Mouse (Mus musculus): ENCODE data around the gene Foxp2. TPM values are rescaled to one million over a fixed set of nuclear protein-coding genes. Genes with fewer than 3 reads are reported as not detected.
A peak's percentile ranks its signal among the peaks of the same experiment; 100 is the strongest.

The Foxp2 gene
- total and polyA plus RNA-seq, 2 experiments from 2014 or later = 2.5 to 7.6 TPM

DNA sequence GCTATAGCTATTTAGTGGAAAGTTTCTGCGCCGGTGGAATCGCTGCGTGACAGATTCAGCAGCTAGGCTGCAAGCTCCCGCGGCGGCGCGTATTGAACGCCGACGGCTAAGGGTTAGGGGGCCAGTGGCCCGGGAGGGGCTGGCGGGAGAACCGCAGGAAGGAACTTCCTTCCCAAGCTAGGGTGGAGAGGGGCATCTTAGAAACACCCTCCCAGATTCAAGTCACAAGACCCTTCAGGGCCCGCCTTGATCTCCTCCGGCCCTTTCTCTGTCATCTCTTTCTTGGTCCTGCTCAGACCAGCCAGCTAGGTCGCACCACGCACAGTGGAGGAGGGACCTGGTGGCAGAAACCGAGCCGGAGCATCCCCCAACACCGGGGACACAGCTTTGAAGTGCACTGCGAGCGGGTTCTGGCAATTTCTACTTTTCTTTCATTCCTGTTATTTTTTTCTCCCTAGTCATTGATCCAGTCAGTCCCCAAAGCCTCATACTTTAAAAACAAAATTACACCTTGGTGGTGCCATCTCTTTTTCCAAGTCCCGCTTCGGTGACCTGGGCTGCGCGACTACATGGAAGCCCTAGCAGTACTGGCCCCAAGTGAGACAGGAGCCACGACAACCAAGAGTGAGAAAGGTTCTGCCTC is 1.1 kb upstream of the Foxp2 start:
- H3K9me3 ChIP-seq (replicated peaks; ENCODE audit: control insufficient read depth, low read length) = no peaks in the 10 kb centered on the region
- under 1% methylated on average over 29 of the region's 29 CpGs for WGBS

DNA sequence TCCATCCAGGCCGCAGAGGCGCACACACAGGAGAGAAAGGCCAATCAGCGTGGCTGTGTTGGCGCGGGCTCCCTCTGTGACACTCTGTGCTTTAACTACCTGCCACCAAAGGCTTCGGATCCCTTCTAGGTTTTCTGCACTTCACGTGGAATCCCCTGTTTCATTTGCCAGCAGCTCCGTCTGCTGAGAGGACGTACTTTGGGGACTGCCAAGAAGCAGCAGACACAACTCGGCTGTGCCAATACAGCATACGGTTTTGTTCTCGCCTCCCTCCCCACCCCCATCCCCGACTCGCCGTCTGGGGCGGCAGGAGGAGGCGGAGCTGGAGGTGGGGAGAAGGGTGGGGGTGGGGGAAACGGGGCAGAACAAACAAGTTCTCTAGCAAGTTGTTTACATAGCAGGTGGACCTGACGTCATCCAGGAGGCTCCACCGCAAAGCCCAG is 549 bp upstream of the Foxp2 start:
- ATAC-seq (ENCODE audit: insufficient read depth, low read depth) = peak; percentile 72
- peak overlapping the region; percentile 89 for H3K4me2 ChIP-seq (ENCODE audit: low read depth, low read length)
- 0% methylated on average over 20 of the region's 20 CpGs for WGBS
- H3K9ac ChIP-seq (replicated peaks; ENCODE audit: low read depth, low read length) = peak overlapping the region; percentile 59
- peaks cover 16% of the 10 kb centered on the region; the same call in 1 of the 2 replicates for H3K27me3 ChIP-seq (ENCODE audit: control insufficient read depth, insufficient read depth, low read length)
- H3K4me3 ChIP-seq (ENCODE audit: low read depth, low read length) = peak overlapping the region; percentile 65
- DNase-seq (ENCODE audit: low spot score) = peak; percentile 63
- no peaks in the 10 kb centered on the region for H3K36me3 ChIP-seq (replicated peaks; ENCODE audit: control insufficient read depth, insufficient read depth, low read length)
- H3K4me1 ChIP-seq (ENCODE audit: control insufficient read depth, insufficient read depth) = no peaks in the 10 kb centered on the region
- TF ChIP-seq EP300 (IDR thresholded peaks at IDR 0.05; ENCODE audit: low read depth) = no peak
- TF ChIP-seq CTCF (IDR thresholded peaks at IDR 0.05; ENCODE audit: low read depth) = no peak
- no peaks in the 10 kb centered on the region for H3K9me3 ChIP-seq (replicated peaks; ENCODE audit: control insufficient read depth, low read length)
- peak overlapping the region; percentile 57 for H3K27ac ChIP-seq (ENCODE audit: low read depth)

More for the DNA sequence above, 1.1 kb upstream of the Foxp2 start:
- ATAC-seq (ENCODE audit: insufficient read depth, low read depth) (peak; percentile 27; the same call in 1 of the 2 replicates), DNase-seq (ENCODE audit: low spot score) (no peak)
- Histone ChIP-seq H3K4me2 (ENCODE audit: low read depth, low read length) (peak overlapping the region; percentile 89), H3K27me3 (ENCODE audit: control insufficient read depth, insufficient read depth, low read length) (peaks cover 16% of the 10 kb centered on the region; the same call in 1 of the 2 replicates), H3K4me3 (ENCODE audit: low read depth, low read length) (peak overlapping the region; percentile 65), H3K4me1 (ENCODE audit: control insufficient read depth, insufficient read depth) (no peaks in the 10 kb centered on the region), H3K9ac (replicated peaks; ENCODE audit: low read depth, low read length) (peak overlapping the region; percentile 59; the same call in 1 of the 2 replicates), H3K27ac (ENCODE audit: low read depth) (peak overlapping the region; percentile 57), H3K36me3 (replicated peaks; ENCODE audit: control insufficient read depth, insufficient read depth, low read length) (no peaks in the 10 kb centered on the region)
- TF ChIP-seq CTCF (IDR thresholded peaks at IDR 0.05; ENCODE audit: low read depth) (no peak), EP300 (IDR thresholded peaks at IDR 0.05; ENCODE audit: low read depth) (no peak)

DNA sequence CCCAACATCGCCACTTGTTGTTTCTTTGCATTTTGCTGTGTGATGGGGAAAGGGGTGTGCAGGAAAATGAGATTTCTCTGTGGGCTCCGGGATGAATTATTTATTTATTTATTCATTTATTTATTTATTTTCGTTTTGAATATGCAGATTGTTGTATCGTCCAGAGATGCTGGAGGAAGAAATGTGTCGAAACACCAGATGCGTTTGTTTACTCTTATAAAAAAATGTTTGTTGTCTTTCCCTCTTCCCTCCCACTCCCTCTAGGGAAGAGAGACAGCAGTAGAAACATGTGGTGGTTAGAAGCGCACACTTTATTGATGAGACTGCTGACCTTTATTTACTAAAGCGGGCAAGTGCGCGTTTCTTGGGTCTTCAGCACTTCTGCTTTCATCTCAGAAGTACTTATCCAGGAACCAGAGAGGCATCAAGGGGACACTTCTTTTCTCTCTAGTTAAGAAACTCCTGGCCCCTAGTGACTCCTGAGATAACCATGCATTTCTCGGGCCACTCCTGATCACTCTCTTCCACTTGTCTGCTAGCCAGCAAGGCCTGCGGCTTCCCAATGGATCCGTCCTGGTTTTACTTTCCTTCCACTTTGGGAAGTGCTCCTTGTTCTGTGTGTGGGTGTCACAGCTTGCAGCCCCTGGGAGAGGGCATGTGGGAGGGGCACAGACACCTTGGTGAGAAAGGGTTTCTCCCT is 972 bp downstream of the Foxp2 start:
- no peak for ATAC-seq (ENCODE audit: insufficient read depth, low read depth)

DNA sequence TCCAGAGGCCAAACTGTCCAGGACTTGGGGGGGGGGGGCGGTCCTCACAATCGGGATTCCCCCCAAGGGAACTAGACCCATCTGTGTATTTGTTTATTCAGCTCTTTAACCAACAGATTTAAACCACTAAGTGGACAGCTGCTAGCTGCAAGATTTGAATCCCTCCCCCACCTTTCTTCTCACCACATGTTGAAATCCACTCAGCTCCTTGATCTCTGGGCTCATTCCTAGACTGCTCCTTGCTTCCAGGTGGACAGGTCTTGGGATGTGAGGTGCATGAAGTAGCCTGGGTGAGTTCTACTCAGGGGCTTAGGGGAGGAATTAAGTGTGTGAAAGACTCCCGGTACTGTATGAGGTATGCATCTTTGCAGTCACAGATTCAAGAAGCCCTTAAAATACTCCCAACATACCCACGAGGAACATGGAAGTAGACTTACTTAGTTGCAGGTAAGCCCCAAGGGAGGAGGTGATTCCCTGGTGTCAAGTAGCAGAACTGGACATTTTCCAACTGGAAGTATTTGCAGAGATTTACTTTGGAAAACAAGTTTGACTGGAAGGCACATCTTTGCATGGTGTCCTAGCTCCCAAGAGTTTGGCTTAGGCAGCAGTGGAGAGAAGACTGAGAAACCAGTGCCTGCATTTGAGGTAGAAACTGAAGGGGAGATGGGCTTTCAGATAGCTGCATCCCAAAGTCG is 2.3 kb downstream of the Foxp2 start:
- no peak overlapping the region for H3K9ac ChIP-seq (replicated peaks; ENCODE audit: low read depth, low read length)
- no peak overlapping the region for H3K4me3 ChIP-seq (ENCODE audit: low read depth, low read length)
- ATAC-seq (ENCODE audit: insufficient read depth, low read depth) = no peak
- no peaks in the 10 kb centered on the region for H3K4me1 ChIP-seq (ENCODE audit: control insufficient read depth, insufficient read depth)
- DNase-seq (ENCODE audit: low spot score) = no peak
- 38% methylated on average over 5 of the region's 5 CpGs for WGBS
- no peak overlapping the region for H3K4me2 ChIP-seq (ENCODE audit: low read depth, low read length)
- H3K9me3 ChIP-seq (replicated peaks; ENCODE audit: control insufficient read depth, low read length) = no peaks in the 10 kb centered on the region
- no peaks in the 10 kb centered on the region for H3K36me3 ChIP-seq (replicated peaks; ENCODE audit: control insufficient read depth, insufficient read depth, low read length)
- no peak for TF ChIP-seq EP300 (IDR thresholded peaks at IDR 0.05; ENCODE audit: low read depth)
- H3K27ac ChIP-seq (ENCODE audit: low read depth) = no peak overlapping the region
- H3K27me3 ChIP-seq (ENCODE audit: control insufficient read depth, insufficient read depth, low read length) = peaks cover 11% of the 10 kb centered on the region; the same call in 1 of the 2 replicates

More for the DNA sequence above, 972 bp downstream of the Foxp2 start:
- Histone ChIP-seq H3K27ac (ENCODE audit: low read depth) (0 out of 2 replicates have a peak overlapping the region, but pooled peaks have one; percentile 22), H3K4me3 (ENCODE audit: low read depth, low read length) (peak overlapping the region; percentile 65), H3K4me2 (ENCODE audit: low read depth, low read length) (peak overlapping the region; percentile 89), H3K9me3 (replicated peaks; ENCODE audit: control insufficient read depth, low read length) (no peaks in the 10 kb centered on the region), H3K27me3 (ENCODE audit: control insufficient read depth, insufficient read depth, low read length) (peaks cover 16% of the 10 kb centered on the region; the same call in 1 of the 2 replicates), H3K36me3 (replicated peaks; ENCODE audit: control insufficient read depth, insufficient read depth, low read length) (no peaks in the 10 kb centered on the region), H3K4me1 (ENCODE audit: control insufficient read depth, insufficient read depth) (no peaks in the 10 kb centered on the region), H3K9ac (replicated peaks; ENCODE audit: low read depth, low read length) (peak overlapping the region; percentile 59)
- DNase-seq (ENCODE audit: low spot score) = no peak
- 13% methylated on average over 13 of the region's 13 CpGs for WGBS
- TF ChIP-seq CTCF (IDR thresholded peaks at IDR 0.05; ENCODE audit: low read depth) (no peak), EP300 (IDR thresholded peaks at IDR 0.05; ENCODE audit: low read depth) (no peak)

DNA sequence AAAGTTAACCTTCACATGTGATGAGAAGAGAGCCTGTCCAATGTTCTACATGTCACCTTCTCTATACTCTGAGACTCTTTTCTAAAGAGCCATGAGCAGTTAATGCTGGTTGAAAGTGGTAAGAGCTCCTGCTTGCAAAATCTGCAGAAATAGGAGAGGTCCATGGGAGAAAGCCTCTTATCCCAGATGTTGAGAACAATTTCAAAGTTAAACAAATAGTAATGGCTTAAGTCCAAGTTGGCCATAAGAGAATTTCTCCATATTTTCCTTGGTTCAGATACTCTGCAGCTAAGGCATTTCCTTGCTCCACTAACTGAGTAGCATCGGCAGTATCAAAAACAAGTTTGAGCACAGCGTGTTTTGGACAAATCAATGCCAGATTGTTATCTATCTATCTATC is 13.9 kb downstream of the Foxp2 start:
- Histone ChIP-seq H3K9me3 (replicated peaks; ENCODE audit: control insufficient read depth, low read length) (no peaks in the 10 kb centered on the region), H3K4me1 (ENCODE audit: control insufficient read depth, insufficient read depth) (no peaks in the 10 kb centered on the region), H3K4me2 (ENCODE audit: low read depth, low read length) (no peak overlapping the region), H3K27me3 (ENCODE audit: control insufficient read depth, insufficient read depth, low read length) (no peaks in the 10 kb centered on the region), H3K27ac (ENCODE audit: low read depth) (no peak overlapping the region), H3K36me3 (replicated peaks; ENCODE audit: control insufficient read depth, insufficient read depth, low read length) (no peaks in the 10 kb centered on the region), H3K9ac (replicated peaks; ENCODE audit: low read depth, low read length) (no peak overlapping the region), H3K4me3 (ENCODE audit: low read depth, low read length) (no peak overlapping the region)
- DNase-seq (ENCODE audit: low spot score) (no peak), ATAC-seq (ENCODE audit: insufficient read depth, low read depth) (no peak)
- TF ChIP-seq EP300 (IDR thresholded peaks at IDR 0.05; ENCODE audit: low read depth) (no peak), CTCF (IDR thresholded peaks at IDR 0.05; ENCODE audit: low read depth) (no peak)
- WGBS = 83% methylated on average over 2 of the region's 2 CpGs

Data from heart, postnatal 0 days (tissue).